Mouse (Mus musculus) midbrain, embryonic 16.5 days (tissue): ENCODE results near the gene Ifnk. TPM values are rescaled to one million over a fixed set of nuclear protein-coding genes. Genes with fewer than 3 reads are reported as not detected.

Source experiments
- ATAC-seq: fragments of 200-750 bp; cut with Nextera tagmentation; 2 replicates; pipeline ENCODE4 v1.8.0; 2017; ENCODE audit warnings: moderate TSS enrichment
- H3K27ac ChIP-seq: fragments of 300-500 bp; sonication (generic); 2 replicates; pipeline ENCODE4 v1.5.1; 2014; ENCODE audit warnings: mild to moderate bottlenecking, low read length, mixed read lengths
- H3K27me3 ChIP-seq: fragments of 300-500 bp; sonication (generic); 2 replicates; pipeline ENCODE4 v1.6.1; 2014; ENCODE audit warnings: low read depth, low read length, mixed read lengths; ENCODE audit not compliant: control insufficient read depth, insufficient read depth
- H3K36me3 ChIP-seq: fragments of 300-500 bp; sonication (generic); 2 replicates; pipeline ENCODE4 v1.6.1; 2014; ENCODE audit warnings: mild to moderate bottlenecking, low read length, moderate library complexity, mixed read lengths; ENCODE audit not compliant: control insufficient read depth, insufficient read depth
- H3K4me1 ChIP-seq: fragments of 300-500 bp; sonication (generic); 2 replicates; pipeline ENCODE4 v1.6.1; 2014; ENCODE audit warnings: mild to moderate bottlenecking, low read length, mixed read lengths; ENCODE audit not compliant: control insufficient read depth, insufficient read depth
- H3K4me2 ChIP-seq: fragments of 300-500 bp; sonication (generic); 2 replicates; pipeline ENCODE4 v1.6.1; 2014; ENCODE audit warnings: mild to moderate bottlenecking, low read length, mixed read lengths
- H3K4me3 ChIP-seq: fragments of 300-500 bp; sonication (generic); 2 replicates; pipeline ENCODE4 v1.5.1; 2014; ENCODE audit warnings: low read depth, mild to moderate bottlenecking, low read length, moderate library complexity, mixed read lengths
- H3K9ac ChIP-seq: fragments of 300-500 bp; sonication (generic); 2 replicates; pipeline ENCODE4 v1.6.1; 2014; ENCODE audit warnings: low read depth, low read length, mixed read lengths
- H3K9me3 ChIP-seq: fragments of 300-500 bp; sonication (generic); replicated peaks from 2 replicates; pipeline ENCODE4 v1.6.1; 2014; ENCODE audit warnings: mild to moderate bottlenecking, low read length, mixed read lengths; ENCODE audit not compliant: control insufficient read depth, poor library complexity, severe bottlenecking
- WGBS: fragments of 180-500 bp; shearing (Covaris S2); extraction: QIAGEN DNeasy Blood & Tissue Kit; methylation state at CpG from one replicate; pipeline ENCODE4 v1.1.7; 2014; 5-methylcytosine and 5-hydroxymethylcytosine counted together
- polyA plus RNA-seq: library from polyadenylated mRNA; unstranded; fragments of >200 nt; fragmentation: Nextera tagmentation; extraction: Ambion mirVana; gene quantifications from 2 replicates; pipeline ENCODE4 v1.2.1, GENCODE M21; 2015

Gene Ifnk
- polyA plus RNA-seq, 1 experiment from 2014 or later: not detected

- Histone ChIP-seq H3K4me1 (peaks cover 24% of the 10 kb centered on the region), H3K9me3 (no peaks in the 10 kb centered on the region), H3K9ac (no peak overlapping the region), H3K27ac (no peak overlapping the region), H3K4me2 (no peak overlapping the region), H3K4me3 (no peak overlapping the region), H3K27me3 (no peaks in the 10 kb centered on the region), H3K36me3 (no peaks in the 10 kb centered on the region)
- ATAC-seq: no peak
- 82% methylated on average over 8 of the region's 8 CpGs for WGBS
These were observed 31.3 kb upstream of the Ifnk start for GRCm38 (mm10) chr4:35120575-35120974.

DNA sequence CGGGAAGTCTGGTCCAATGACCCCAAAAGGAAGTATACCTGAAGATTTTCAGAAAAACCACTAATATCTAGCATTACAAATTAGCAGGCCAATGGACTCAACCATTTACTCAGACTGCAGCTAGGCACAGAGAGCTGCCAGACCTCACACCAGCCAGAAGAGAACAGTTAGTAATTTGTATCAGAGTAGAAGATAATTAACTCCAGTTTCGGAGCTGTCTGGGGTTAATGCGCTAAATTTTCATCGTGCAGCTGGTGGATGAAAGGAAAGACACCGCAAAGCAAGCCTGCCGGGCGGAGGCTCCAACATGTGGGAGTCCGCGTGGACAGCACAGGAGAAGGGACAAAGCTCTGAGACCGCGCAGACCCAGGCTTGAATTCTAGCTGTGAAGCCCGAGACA is 30.8 kb upstream of the Ifnk start:
- H3K9ac ChIP-seq: no peak overlapping the region
- ATAC-seq: no peak

DNA sequence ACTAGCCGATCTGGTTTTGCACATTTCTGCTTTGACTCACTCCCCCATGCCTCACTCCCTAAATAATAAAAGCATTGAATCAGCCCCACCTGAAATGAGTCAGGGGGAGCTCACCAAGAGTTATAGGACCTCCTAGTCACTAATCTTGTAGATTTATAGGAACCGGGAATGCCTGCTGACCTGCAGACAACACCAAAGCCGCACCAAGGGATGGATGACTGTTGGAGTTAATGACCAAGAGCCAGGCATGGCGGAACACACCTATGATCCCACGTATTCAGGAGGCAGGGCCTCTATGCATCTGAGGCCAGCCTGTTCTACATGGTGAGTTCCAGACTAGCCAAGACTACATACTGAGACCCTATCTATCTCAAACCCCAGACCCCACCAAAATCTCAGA is 28.8 kb upstream of the Ifnk start:
- H3K36me3 ChIP-seq: no peaks in the 10 kb centered on the region
- H3K4me2 ChIP-seq: no peak overlapping the region
- no peak overlapping the region for H3K9ac ChIP-seq
- ATAC-seq: no peak
- no peaks in the 10 kb centered on the region for H3K9me3 ChIP-seq
- peaks cover 24% of the 10 kb centered on the region for H3K4me1 ChIP-seq
- WGBS: 63% methylated on average over 5 of the region's 5 CpGs
- no peak overlapping the region for H3K4me3 ChIP-seq
- H3K27me3 ChIP-seq: no peaks in the 10 kb centered on the region
- no peak overlapping the region for H3K27ac ChIP-seq

More for the DNA sequence above, 30.8 kb upstream of the Ifnk start:
- peaks cover 24% of the 10 kb centered on the region for H3K4me1 ChIP-seq
- 18% methylated on average over 12 of the region's 12 CpGs for WGBS
- H3K27me3 ChIP-seq: no peaks in the 10 kb centered on the region
- H3K9me3 ChIP-seq: no peaks in the 10 kb centered on the region
- peak overlapping the region; percentile 38 for H3K4me2 ChIP-seq
- no peak overlapping the region for H3K27ac ChIP-seq
- H3K4me3 ChIP-seq: no peak overlapping the region
- H3K36me3 ChIP-seq: no peaks in the 10 kb centered on the region

DNA sequence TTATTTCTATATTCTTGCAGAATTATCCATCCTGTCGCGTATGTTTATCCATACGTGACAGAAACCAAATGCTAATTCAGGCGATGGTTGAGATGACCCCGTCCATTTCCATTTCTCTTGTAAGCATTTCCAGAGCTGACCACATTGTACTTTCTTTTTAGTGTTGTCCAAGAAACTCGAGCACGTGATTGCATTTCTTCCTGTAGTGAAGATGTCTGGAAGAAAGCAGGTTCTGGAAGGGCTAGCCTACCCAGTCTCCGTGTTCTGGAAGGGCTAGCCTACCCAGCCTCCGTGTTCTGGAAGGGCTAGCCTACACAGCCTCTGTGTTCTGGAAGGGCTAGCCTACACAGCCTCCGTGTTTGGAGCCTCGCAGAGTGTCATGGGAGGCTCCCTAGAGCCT is 27.8 kb upstream of the Ifnk start:
- peaks cover 24% of the 10 kb centered on the region for H3K4me1 ChIP-seq
- no peak overlapping the region for H3K4me2 ChIP-seq
- H3K36me3 ChIP-seq: no peaks in the 10 kb centered on the region
- no peak overlapping the region for H3K4me3 ChIP-seq
- no peak for ATAC-seq
- H3K9ac ChIP-seq: no peak overlapping the region
- 74% methylated on average over 11 of the region's 11 CpGs for WGBS
- H3K9me3 ChIP-seq: no peaks in the 10 kb centered on the region
- no peak overlapping the region for H3K27ac ChIP-seq
- no peaks in the 10 kb centered on the region for H3K27me3 ChIP-seq

GRCm38 (mm10) chr4:35125299-35125777 is 26.5 kb upstream of the Ifnk start:
- Histone ChIP-seq H3K27me3 (no peaks in the 10 kb centered on the region), H3K36me3 (no peaks in the 10 kb centered on the region), H3K9ac (0 out of 2 replicates have a peak overlapping the region, but pooled peaks have one; percentile 1), H3K9me3 (no peaks in the 10 kb centered on the region), H3K27ac (peak overlapping the region; percentile 14; the same call in 1 of the 2 replicates), H3K4me3 (no peak overlapping the region), H3K4me1 (peaks cover 24% of the 10 kb centered on the region), H3K4me2 (peak overlapping the region; percentile 8)
- ATAC-seq: peak; percentile 75
- WGBS: 4% methylated on average over 6 of the region's 6 CpGs

DNA sequence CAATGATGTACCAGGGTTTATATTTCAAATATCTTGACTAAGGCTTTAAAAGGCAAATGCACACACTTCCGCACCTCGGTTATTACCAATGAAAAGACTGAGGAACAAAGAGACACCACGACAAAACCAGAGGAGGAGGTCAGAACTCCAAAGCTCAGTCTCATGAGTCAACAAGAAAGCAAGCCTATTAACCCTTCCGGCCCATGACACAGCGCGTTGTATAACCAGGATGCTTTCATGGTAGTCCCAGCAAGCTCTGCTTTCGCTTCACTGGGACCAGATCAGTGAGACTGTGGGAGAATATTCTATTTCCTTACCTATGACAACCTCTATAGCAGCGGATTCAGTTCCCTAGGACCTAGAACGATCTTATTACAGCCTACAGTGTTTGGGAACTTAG is 25.1 kb upstream of the Ifnk start:
- no peak overlapping the region for H3K4me3 ChIP-seq
- no peaks in the 10 kb centered on the region for H3K36me3 ChIP-seq
- H3K9ac ChIP-seq: no peak overlapping the region
- 44% methylated on average over 9 of the region's 9 CpGs for WGBS
- H3K4me1 ChIP-seq: peaks cover 16% of the 10 kb centered on the region
- no peak for ATAC-seq
- no peak overlapping the region for H3K27ac ChIP-seq
- no peak overlapping the region for H3K4me2 ChIP-seq
- H3K27me3 ChIP-seq: no peaks in the 10 kb centered on the region
- no peaks in the 10 kb centered on the region for H3K9me3 ChIP-seq

DNA sequence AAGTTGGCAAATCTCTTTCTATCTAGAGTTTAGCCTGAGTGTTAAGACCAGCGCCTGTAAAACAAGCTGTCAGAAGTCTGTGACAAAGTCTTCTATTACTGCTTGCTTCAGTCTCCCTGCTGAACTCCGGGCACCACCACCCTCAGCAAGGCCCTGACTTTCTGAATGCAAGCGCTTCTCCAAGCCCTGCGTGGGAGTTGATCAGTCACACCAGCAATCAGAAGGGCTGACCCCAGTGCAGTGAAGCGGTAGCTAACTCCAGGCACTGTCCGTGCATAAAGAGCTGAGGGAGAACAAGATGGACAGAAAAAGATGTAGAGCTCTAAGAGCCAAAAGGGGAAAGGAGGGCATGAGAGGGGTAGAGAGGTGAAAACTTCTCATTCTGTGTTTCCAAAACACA is 24.1 kb upstream of the Ifnk start:
- ATAC-seq: no peak
- no peak overlapping the region for H3K4me2 ChIP-seq
- WGBS: 46% methylated on average over 6 of the region's 6 CpGs
- peaks cover 11% of the 10 kb centered on the region for H3K4me1 ChIP-seq
- no peaks in the 10 kb centered on the region for H3K36me3 ChIP-seq
- no peak overlapping the region for H3K27ac ChIP-seq
- no peaks in the 10 kb centered on the region for H3K27me3 ChIP-seq
- H3K4me3 ChIP-seq: no peak overlapping the region
- no peak overlapping the region for H3K9ac ChIP-seq
- no peaks in the 10 kb centered on the region for H3K9me3 ChIP-seq

DNA sequence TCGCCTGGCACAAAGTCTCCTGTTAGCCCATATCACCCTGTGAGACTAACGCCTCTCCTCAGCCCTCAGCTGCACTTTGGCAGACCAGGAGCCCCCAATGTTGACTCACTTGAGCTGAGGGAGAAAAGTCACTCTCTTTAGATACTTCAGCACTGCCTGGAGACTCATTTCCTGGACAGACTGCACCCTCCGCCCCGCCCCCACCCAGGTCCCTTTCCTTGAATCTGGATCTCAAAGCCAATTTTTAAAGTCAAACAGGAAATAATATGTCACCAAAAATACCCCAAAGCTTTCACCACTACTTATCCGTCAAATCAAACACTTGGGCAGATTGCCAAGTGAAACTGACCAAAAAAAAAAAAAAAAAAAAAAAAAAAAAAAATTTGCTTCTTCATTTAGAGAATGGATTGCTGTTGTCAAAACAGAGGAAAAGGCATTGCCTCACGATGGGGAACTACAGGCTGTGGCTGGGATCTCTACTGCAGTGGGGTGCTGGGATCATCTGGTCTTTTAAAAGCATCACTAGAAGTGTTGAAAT is 21.4 kb upstream of the Ifnk start:
- Histone ChIP-seq H3K9ac (no peak overlapping the region), H3K36me3 (no peaks in the 10 kb centered on the region), H3K4me1 (peaks cover 1% of the 10 kb centered on the region), H3K27me3 (no peaks in the 10 kb centered on the region), H3K9me3 (no peaks in the 10 kb centered on the region), H3K27ac (no peak overlapping the region), H3K4me2 (no peak overlapping the region), H3K4me3 (no peak overlapping the region)
- ATAC-seq: no peak
- WGBS: 75% methylated on average over 6 of the region's 6 CpGs

- Histone ChIP-seq H3K4me1 (no peaks in the 10 kb centered on the region), H3K9ac (no peak overlapping the region), H3K4me3 (no peak overlapping the region), H3K27me3 (no peaks in the 10 kb centered on the region), H3K27ac (no peak overlapping the region), H3K36me3 (no peaks in the 10 kb centered on the region), H3K9me3 (no peaks in the 10 kb centered on the region), H3K4me2 (no peak overlapping the region)
- WGBS: 80% methylated on average over 4 of the region's 4 CpGs
- no peak for ATAC-seq
These were observed 20.3 kb upstream of the Ifnk start for GRCm38 (mm10) chr4:35131592-35131991.
